ENCODE assay signal across 8 mouse cellular contexts in the genomic region with DNA sequence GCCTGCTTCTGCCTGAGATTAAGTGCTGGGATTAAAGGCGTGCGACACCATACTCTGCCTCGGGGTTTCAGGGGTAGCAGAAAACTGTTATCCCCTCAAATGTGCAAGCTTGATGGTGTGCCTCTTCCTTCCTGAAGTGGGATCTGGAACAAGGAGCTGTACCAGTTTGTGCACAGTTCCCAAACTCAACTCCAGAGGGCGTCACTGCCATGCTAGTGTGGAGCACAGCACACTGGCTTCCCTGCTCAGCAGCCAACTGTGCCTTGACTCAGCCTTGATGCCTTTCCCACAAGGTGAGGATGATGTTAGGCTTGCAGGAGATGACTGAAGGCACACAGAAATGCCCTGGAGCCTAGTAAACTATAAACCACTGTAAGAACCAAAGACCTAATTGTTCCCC. TPM values are rescaled to one million over a fixed set of nuclear protein-coding genes. Genes with fewer than 3 reads are reported as not detected.
DNase-seq lines count a peak whose midpoint lies in the region; ATAC-seq and TF ChIP-seq lines count a peak whose summit lies in the region.

No protein-coding gene starts in this region.

- H3K36me3 ChIP-seq in hindbrain, postnatal 0 days (ENCODE audit: insufficient read depth, low read length), result no peaks in the 10 kb centered on the region
- H3K36me3 ChIP-seq in hindbrain, embryonic 13.5 days, result no peaks in the 10 kb centered on the region
- H3K36me3 ChIP-seq in ES-E14 (ENCODE audit: control insufficient read depth, insufficient read depth, low read length, poor library complexity, severe bottlenecking), result no peaks in the 10 kb centered on the region
- H3K36me3 ChIP-seq in forebrain, embryonic 10.5 days (replicated peaks), result no peaks in the 10 kb centered on the region

- H3K4me3 ChIP-seq in hindbrain, postnatal 0 days (ENCODE audit: low read length), result no peak overlapping the region
- H3K4me3 ChIP-seq in hindbrain, embryonic 13.5 days, result no peak overlapping the region
- H3K4me3 ChIP-seq in ES-E14 (ENCODE audit: insufficient read depth in 1 of 2, low read depth in 1 of 2, low read length in 2 of 2, poor library complexity in 1 of 2, severe bottlenecking in 1 of 2), result no peak overlapping the region
- H3K4me3 ChIP-seq in forebrain, embryonic 10.5 days, result no peak overlapping the region

- no peaks in the 10 kb centered on the region; the same call in none of the 2 replicates for H3K4me1 ChIP-seq in hindbrain, postnatal 0 days (ENCODE audit: insufficient read depth, low read length)
- peaks cover 19% of the 10 kb centered on the region for H3K4me1 ChIP-seq in hindbrain, embryonic 13.5 days (replicated peaks)
- H3K4me1 ChIP-seq in ES-E14 (ENCODE audit: control insufficient read depth in 2 of 2, insufficient read depth in 2 of 2, low read length in 2 of 2, poor library complexity in 1 of 2), result 0 out of 4 replicates have a peak, but pooled peaks cover 0 to 3% of the 10 kb centered on the region in 2 experiments
- no peaks in the 10 kb centered on the region for H3K4me1 ChIP-seq in forebrain, embryonic 10.5 days

- no peak overlapping the region for H3K4me2 ChIP-seq in hindbrain, postnatal 0 days (ENCODE audit: low read depth, low read length)
- H3K4me2 ChIP-seq in hindbrain, embryonic 13.5 days, result no peak overlapping the region

- TF ChIP-seq CTCF in hindbrain, postnatal 0 days (IDR thresholded peaks at IDR 0.05; ENCODE audit: low read depth), result peak; percentile 66

- ATAC-seq in hindbrain, postnatal 0 days, result 0 out of 2 replicates have a peak, but pooled peaks have one; percentile 19
- no peak for ATAC-seq in hindbrain, embryonic 13.5 days (ENCODE audit: low FRiP score)
- peak; percentile 55 for ATAC-seq in common myeloid progenitor, adult 5-6 weeks (replicated peaks; ENCODE audit: low read depth, poor library complexity, severe bottlenecking)
- peak; percentile 71 for ATAC-seq in megakaryocyte progenitor cell, adult 5-6 weeks (replicated peaks; ENCODE audit: poor library complexity)

- in situ Hi-C loops in ES-E14 (cut with MboI; ENCODE audit: low sequenced_read_pairs in 2 of 2, unreplicated experiment in 2 of 2), result no loop called here

- H3K9me3 ChIP-seq in hindbrain, postnatal 0 days (ENCODE audit: low read length), result no peaks in the 10 kb centered on the region
- H3K9me3 ChIP-seq in hindbrain, embryonic 13.5 days, result no peaks in the 10 kb centered on the region
- H3K9me3 ChIP-seq in ES-E14 (ENCODE audit: control insufficient read depth, insufficient read depth, low read depth, low read length), result no peaks in the 10 kb centered on the region
- 0 out of 2 replicates have a peak, but pooled peaks cover 4% of the 10 kb centered on the region for H3K9me3 ChIP-seq in forebrain, embryonic 10.5 days

- no peak overlapping the region for H3K9ac ChIP-seq in hindbrain, postnatal 0 days (replicated peaks; ENCODE audit: low read length)
- H3K9ac ChIP-seq in hindbrain, embryonic 13.5 days, result no peak overlapping the region
- no peak overlapping the region for H3K9ac ChIP-seq in ES-E14 (ENCODE audit: insufficient read depth, low read depth, low read length, poor library complexity, severe bottlenecking)

- peak; percentile 70 for DNase-seq in hindbrain, postnatal 0 days (ENCODE audit: low spot score)
- DNase-seq in ES-E14 (ENCODE audit: low read depth, low spot score), result no peak
- DNase-seq in gastrocnemius, postnatal 25 days, result no peak
- DNase-seq in embryo, embryonic 10.5 days (ENCODE audit: low spot score), result no peak
- no peak for DNase-seq in forebrain, embryonic 10.5 days (ENCODE audit: extremely low spot score, low spot score)

- WGBS in hindbrain, postnatal 0 days, result 72% methylated on average over 4 of the region's 4 CpGs
- WGBS in hindbrain, embryonic 13.5 days, result 69% methylated on average over 4 of the region's 4 CpGs
- 62% methylated on average over 4 of the region's 4 CpGs for WGBS in forebrain, embryonic 10.5 days

- H3K27me3 ChIP-seq in hindbrain, postnatal 0 days (ENCODE audit: insufficient read depth, low read length), result no peaks in the 10 kb centered on the region
- H3K27me3 ChIP-seq in hindbrain, embryonic 13.5 days, result no peaks in the 10 kb centered on the region
- H3K27me3 ChIP-seq in forebrain, embryonic 10.5 days (ENCODE audit: poor library complexity, severe bottlenecking), result no peaks in the 10 kb centered on the region

- H3K27ac ChIP-seq in hindbrain, postnatal 0 days, result no peak overlapping the region
- H3K27ac ChIP-seq in hindbrain, embryonic 13.5 days, result no peak overlapping the region
- H3K27ac ChIP-seq in ES-E14 (ENCODE audit: insufficient read depth, low read depth, low read length, poor library complexity, severe bottlenecking), result no peak overlapping the region
- no peak overlapping the region for H3K27ac ChIP-seq in forebrain, embryonic 10.5 days

TF ChIP-seq in ES-E14, 5 proteins besides CTCF, POLR2A, EP300 and RAD21:
- TF ChIP-seq ZC3H11A (IDR thresholded peaks at IDR 0.05; ENCODE audit: borderline replicate concordance, low read depth, low read length), result peak; percentile 35; the same call in 1 of the 2 replicates
- TF ChIP-seq HCFC1 (IDR thresholded peaks at IDR 0.05; ENCODE audit: borderline replicate concordance, insufficient read depth, low read length), result no peak
TF ChIP-seq in ES-E14: peak in this region for 1.

RNA-seq across cellular contexts. Expression of gene Nwd1, which starts 1.9 kb away (rescaled TPM):
- total RNA-seq in hindbrain, postnatal 0 days (2014; rRNA removed), result 42.1 and 50.7 TPM in 2 replicates
- polyA plus RNA-seq in hindbrain, postnatal 0 days (2015; fragmentation: Nextera tagmentation; extraction: Ambion mirVana), result 2.9 and 3.1 TPM in 2 replicates
- 1.3 and 1.4 TPM in 2 replicates for polyA plus RNA-seq in hindbrain, embryonic 13.5 days (2015; fragmentation: Nextera tagmentation; extraction: Ambion mirVana)
- total RNA-seq in ES-E14 (2012; rRNA removed), result 0.26 and 0.76 TPM in 2 replicates
- 5.6 and 9.1 TPM in 2 replicates for total RNA-seq in common myeloid progenitor, adult 5-6 weeks (2017)
- 3.1 and 4.7 TPM in 2 replicates for total RNA-seq in megakaryocyte progenitor cell, adult 5-6 weeks (2015)
- total RNA-seq in megakaryocyte progenitor cell, adult 5-6 weeks (2017), result 4.0 and 5.4 TPM in 2 replicates
- under 1 TPM; 0.33 to 0.96 TPM for total RNA-seq in gastrocnemius, postnatal 25 days (2021)
- 0.07 TPM in 1 of 2 replicates, not detected in the other for polyA plus RNA-seq in forebrain, embryonic 10.5 days (2016; fragmentation: Nextera tagmentation; extraction: Ambion mirVana)
